Mouse (Mus musculus) kidney, postnatal 0 days (tissue): ENCODE results near the gene Tm7sf3. TPM values are rescaled to one million over a fixed set of nuclear protein-coding genes. Genes with fewer than 3 reads are reported as not detected.

ENCODE experiments used
- ATAC-seq: fragments of 200-750 bp; cut with Nextera tagmentation; replicated peaks from 2 replicates; pipeline ENCODE4 v1.8.0; 2017; ENCODE audit warnings: low read depth, moderate number of reproducible peaks, moderate TSS enrichment, moderate library complexity; ENCODE audit not compliant: low FRiP score
- DNase-seq: peaks from one replicate; pipeline ENCODE4 v3.0.0-alpha.2; 2016; ENCODE audit warnings: low spot score
- H3K27ac ChIP-seq: fragments of 300-500 bp; sonication (generic); 2 replicates; pipeline ENCODE4 v1.5.1; 2014; ENCODE audit warnings: mild to moderate bottlenecking
- H3K27me3 ChIP-seq: fragments of 300-500 bp; sonication (generic); 2 replicates; pipeline ENCODE4 v1.6.1; 2014; ENCODE audit warnings: low read length, mixed read lengths; ENCODE audit not compliant: insufficient read depth
- H3K36me3 ChIP-seq: fragments of 300-500 bp; sonication (generic); 2 replicates; pipeline ENCODE4 v1.6.1; 2014; ENCODE audit warnings: low read length, mixed read lengths; ENCODE audit not compliant: insufficient read depth
- H3K4me1 ChIP-seq: fragments of 300-500 bp; sonication (generic); replicated peaks from 2 replicates; pipeline ENCODE4 v1.6.1; 2014; ENCODE audit warnings: antibody characterized with exemption, low read length, mixed read lengths; ENCODE audit not compliant: insufficient read depth
- H3K4me2 ChIP-seq: fragments of 300-500 bp; sonication (generic); 2 replicates; pipeline ENCODE4 v1.6.1; 2014; ENCODE audit warnings: mild to moderate bottlenecking, low read length, moderate library complexity, mixed read lengths
- H3K4me3 ChIP-seq: fragments of 300-500 bp; sonication (generic); replicated peaks from 2 replicates; pipeline ENCODE4 v1.5.1; 2014; ENCODE audit warnings: low read depth, low read length
- H3K9ac ChIP-seq: fragments of 300-500 bp; sonication (generic); 2 replicates; pipeline ENCODE4 v1.6.1; 2014; ENCODE audit warnings: low read depth, low read length
- H3K9me3 ChIP-seq: fragments of 300-500 bp; sonication (generic); replicated peaks from 2 replicates; pipeline ENCODE4 v1.6.1; 2016; ENCODE audit warnings: low read length, inconsistent platforms, mixed read lengths
- CTCF ChIP-seq: IDR thresholded peaks from 2 replicates; pipeline ENCODE4 v1.5.1; 2016; ENCODE audit warnings: antibody characterized with exemption, low read depth, mild to moderate bottlenecking, moderate library complexity
- WGBS: fragments of 180-500 bp; shearing (Covaris S2); extraction: QIAGEN DNeasy Blood & Tissue Kit; methylation state at CpG from one replicate; pipeline ENCODE4 v1.1.7; 2014; 5-methylcytosine and 5-hydroxymethylcytosine counted together
- polyA plus RNA-seq: library from polyadenylated mRNA; unstranded; fragments of >200 nt; fragmentation: Nextera tagmentation; extraction: Ambion mirVana; gene quantifications from 2 replicates; pipeline ENCODE4 v1.2.1, GENCODE M21; 2015

Gene Tm7sf3
- polyA plus RNA-seq, 1 experiment from 2014 or later = 37.8 TPM

GRCm38 (mm10) chr6:146662679-146663078, 20.1 kb upstream of the Tm7sf3 start:
- H3K9me3 ChIP-seq = no peaks in the 10 kb centered on the region
- H3K36me3 ChIP-seq = no peaks in the 10 kb centered on the region
- no peak overlapping the region for H3K27ac ChIP-seq
- H3K4me3 ChIP-seq = no peak overlapping the region
- DNase-seq (peak; percentile 64), ATAC-seq (no peak)
- no peaks in the 10 kb centered on the region for H3K27me3 ChIP-seq
- no peak overlapping the region for H3K9ac ChIP-seq
- H3K4me1 ChIP-seq = no peaks in the 10 kb centered on the region
- TF ChIP-seq CTCF = peak; percentile 77
- WGBS = 22% methylated on average over 5 of the region's 5 CpGs
- no peak overlapping the region for H3K4me2 ChIP-seq

DNA sequence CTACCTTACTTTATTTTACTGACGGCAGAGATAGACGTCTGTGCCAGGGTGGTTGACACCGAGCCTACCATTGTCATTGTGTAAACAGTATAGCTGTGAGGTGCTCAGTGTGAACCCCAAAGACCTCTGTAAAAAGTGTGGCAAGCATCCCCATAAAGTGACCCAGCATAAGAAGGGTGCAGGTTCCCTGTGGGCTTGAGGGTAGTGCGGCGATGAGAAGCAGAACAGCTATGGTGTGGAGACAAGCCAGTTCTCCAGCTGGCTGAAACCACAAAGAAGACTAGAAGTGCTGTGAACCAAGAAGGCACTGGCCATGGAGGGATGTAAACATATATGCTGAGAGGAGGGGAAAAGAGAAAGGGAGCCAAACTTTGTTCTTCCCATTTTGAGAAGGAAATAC, 19.0 kb upstream of the Tm7sf3 start:
- 76% methylated on average over 5 of the region's 5 CpGs for WGBS
- Histone ChIP-seq H3K27me3 (no peaks in the 10 kb centered on the region), H3K9me3 (no peaks in the 10 kb centered on the region), H3K36me3 (no peaks in the 10 kb centered on the region), H3K4me3 (no peak overlapping the region), H3K4me1 (no peaks in the 10 kb centered on the region), H3K27ac (no peak overlapping the region), H3K9ac (no peak overlapping the region), H3K4me2 (no peak overlapping the region)
- TF ChIP-seq CTCF = no peak
- DNase-seq (no peak), ATAC-seq (no peak)

DNA sequence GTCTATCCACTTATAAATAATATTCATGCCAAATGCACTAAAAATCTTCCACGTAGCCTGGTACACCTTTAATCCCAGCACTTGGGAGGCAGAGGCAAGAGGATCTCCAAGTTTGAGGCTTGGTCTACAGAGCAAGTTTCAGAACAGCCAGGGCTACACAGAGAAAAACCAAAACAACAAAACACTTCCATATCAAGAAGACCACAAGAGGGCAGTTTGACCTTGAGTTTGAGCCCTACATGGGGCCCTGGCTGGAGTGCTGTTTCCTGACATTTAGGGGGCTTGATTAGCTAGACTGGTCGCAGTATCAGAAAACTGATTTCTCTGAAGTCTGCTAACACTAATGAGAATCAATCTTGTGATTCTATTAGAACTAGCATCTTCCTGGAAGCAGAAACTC, 18.0 kb upstream of the Tm7sf3 start:
- no peak overlapping the region for H3K4me3 ChIP-seq
- DNase-seq = peak; percentile 57
- no peak overlapping the region for H3K27ac ChIP-seq
- WGBS = 49% methylated on average over 2 of the region's 2 CpGs
- no peaks in the 10 kb centered on the region for H3K36me3 ChIP-seq
- no peak overlapping the region for H3K9ac ChIP-seq
- H3K27me3 ChIP-seq = no peaks in the 10 kb centered on the region
- H3K4me2 ChIP-seq = no peak overlapping the region
- H3K9me3 ChIP-seq = no peaks in the 10 kb centered on the region
- no peaks in the 10 kb centered on the region for H3K4me1 ChIP-seq
- ATAC-seq = no peak
- TF ChIP-seq CTCF = peak; percentile 67

- Histone ChIP-seq H3K27me3 (no peaks in the 10 kb centered on the region), H3K9me3 (no peaks in the 10 kb centered on the region)
- WGBS = 59% methylated on average over 3 of the region's 3 CpGs
Measured at GRCm38 (mm10) chr6:146653197-146653596, 10.6 kb upstream of the Tm7sf3 start.

DNA sequence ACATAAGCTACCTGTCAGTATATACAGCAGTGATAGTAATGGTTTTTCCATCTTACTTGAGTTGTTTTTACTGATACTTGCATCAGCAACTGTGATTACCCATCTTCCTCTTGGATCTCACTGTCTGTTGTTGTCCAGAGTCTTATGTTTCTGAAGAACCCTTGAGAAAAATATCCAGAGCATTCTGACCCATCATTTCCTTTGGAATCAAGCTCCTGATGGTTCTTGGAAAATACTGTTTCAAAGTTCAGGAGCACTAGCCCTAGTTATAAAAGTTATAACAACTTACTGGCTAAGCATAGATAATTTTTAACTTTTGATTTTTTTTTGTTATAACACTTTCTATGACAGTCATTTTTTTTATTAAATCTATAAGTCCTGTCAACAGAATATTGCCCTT, 8.8 kb upstream of the Tm7sf3 start:
- Histone ChIP-seq H3K27ac (no peak overlapping the region), H3K4me2 (no peak overlapping the region), H3K4me3 (no peak overlapping the region), H3K36me3 (0 out of 2 replicates have a peak, but pooled peaks cover 3% of the 10 kb centered on the region), H3K9ac (no peak overlapping the region), H3K4me1 (no peaks in the 10 kb centered on the region), H3K9me3 (no peaks in the 10 kb centered on the region), H3K27me3 (no peaks in the 10 kb centered on the region)
- TF ChIP-seq CTCF = no peak
- ATAC-seq (no peak), DNase-seq (no peak)

More at GRCm38 (mm10) chr6:146653197-146653596, 10.6 kb upstream of the Tm7sf3 start:
- Histone ChIP-seq H3K36me3 (0 out of 2 replicates have a peak, but pooled peaks cover 3% of the 10 kb centered on the region), H3K27ac (no peak overlapping the region), H3K9ac (no peak overlapping the region), H3K4me2 (no peak overlapping the region), H3K4me3 (no peak overlapping the region), H3K4me1 (no peaks in the 10 kb centered on the region)
- TF ChIP-seq CTCF = no peak
- no peak for ATAC-seq
- DNase-seq = no peak

- Histone ChIP-seq H3K4me3 (no peak overlapping the region), H3K4me1 (no peaks in the 10 kb centered on the region), H3K27ac (no peak overlapping the region), H3K36me3 (0 out of 2 replicates have a peak, but pooled peaks cover 3% of the 10 kb centered on the region), H3K4me2 (no peak overlapping the region), H3K9me3 (no peaks in the 10 kb centered on the region), H3K27me3 (no peaks in the 10 kb centered on the region), H3K9ac (no peak overlapping the region)
- no peak for TF ChIP-seq CTCF
- ATAC-seq (no peak), DNase-seq (no peak)
- 68% methylated on average over 2 of the region's 2 CpGs for WGBS
Measured at GRCm38 (mm10) chr6:146650013-146650412, 7.4 kb upstream of the Tm7sf3 start.

DNA sequence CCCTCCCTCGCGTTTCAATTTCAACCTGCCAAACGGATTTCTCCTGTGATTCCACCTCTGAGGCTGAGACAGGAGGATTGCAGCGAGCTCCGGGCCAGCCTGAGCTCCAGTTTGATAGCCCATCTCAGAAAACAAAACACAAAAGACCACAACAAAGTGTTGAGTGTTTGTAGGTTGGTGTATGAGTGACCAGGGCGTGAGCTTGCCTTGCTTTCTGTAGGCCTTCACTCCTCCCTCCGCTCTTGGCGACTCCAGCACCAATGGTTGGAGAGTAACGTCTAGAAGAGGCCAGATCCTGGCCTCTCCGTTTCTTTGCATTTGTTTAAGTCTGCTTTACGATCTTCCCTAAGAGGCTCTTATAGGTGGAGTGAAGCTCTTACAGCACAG, 553 bp upstream of the Tm7sf3 start:
- WGBS = 20% methylated on average over 11 of the region's 11 CpGs
- peak overlapping the region; percentile 86 for H3K4me3 ChIP-seq
- no peak for TF ChIP-seq CTCF
- no peak for ATAC-seq
- H3K4me1 ChIP-seq = peaks cover 3% of the 10 kb centered on the region; the same call in 1 of the 2 replicates
- H3K36me3 ChIP-seq = no peaks in the 10 kb centered on the region
- no peaks in the 10 kb centered on the region for H3K9me3 ChIP-seq
- peak; percentile 43 for DNase-seq
- H3K4me2 ChIP-seq = peak overlapping the region; percentile 85
- peak overlapping the region; percentile 96 for H3K27ac ChIP-seq
- H3K27me3 ChIP-seq = no peaks in the 10 kb centered on the region
- H3K9ac ChIP-seq = peak overlapping the region; percentile 94
